Mouse (Mus musculus): ENCODE results near the gene Treml2. TPM values are rescaled to one million over a fixed set of nuclear protein-coding genes. Genes with fewer than 3 reads are reported as not detected.

The Treml2 gene
- polyA plus RNA-seq, 2 experiments, result 0.79 TPM; not detected in 1

DNA sequence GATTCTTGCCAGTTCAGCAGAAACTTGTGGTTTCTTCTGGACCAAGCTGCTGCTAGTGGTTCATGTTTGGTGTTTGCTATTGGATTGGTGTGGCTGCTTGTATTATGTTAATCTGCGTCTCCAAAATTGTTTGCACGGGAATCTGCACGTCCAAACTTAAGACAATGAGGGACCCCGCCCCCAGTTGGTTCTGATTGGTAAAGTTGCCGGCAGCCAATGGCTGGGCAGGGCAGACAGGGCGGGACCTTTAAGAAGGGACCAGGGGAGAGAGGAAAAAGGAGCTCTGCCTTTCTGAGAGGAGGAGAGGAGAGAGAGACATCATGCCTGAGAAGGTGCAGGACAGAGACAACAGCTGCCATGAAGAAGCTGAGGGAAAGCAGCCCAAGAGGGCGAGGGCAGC, 23.6 kb upstream of the Treml2 start:
- 62% methylated on average over 7 of the region's 7 CpGs for WGBS
- no peak overlapping the region for H3K27ac ChIP-seq (replicated peaks; ENCODE audit: low read depth, low read length)
- no peak overlapping the region for H3K9ac ChIP-seq (ENCODE audit: low read depth, low read length, severe bottlenecking)
- no peak overlapping the region for H3K4me2 ChIP-seq (replicated peaks; ENCODE audit: low read depth, low read length, severe bottlenecking)
- no peaks in the 10 kb centered on the region for H3K36me3 ChIP-seq (ENCODE audit: control insufficient read depth, insufficient read depth, low read length)
- no peak for TF ChIP-seq POLR2A (IDR thresholded peaks at IDR 0.05; ENCODE audit: borderline replicate concordance, extremely low read depth, insufficient read depth, insufficient read length)
- no peak for DNase-seq (ENCODE audit: low spot score)
- H3K4me3 ChIP-seq (replicated peaks; ENCODE audit: low read length), result no peak overlapping the region
- no peak for ATAC-seq (ENCODE audit: low FRiP score, low read depth)
- H3K4me1 ChIP-seq (ENCODE audit: control insufficient read depth, insufficient read depth, low read length), result peaks cover 3% of the 10 kb centered on the region; the same call in 1 of the 2 replicates
- H3K27me3 ChIP-seq (ENCODE audit: control insufficient read depth, insufficient read depth, low read length), result no peaks in the 10 kb centered on the region
- H3K9me3 ChIP-seq (ENCODE audit: control insufficient read depth, low read length), result no peaks in the 10 kb centered on the region

DNA sequence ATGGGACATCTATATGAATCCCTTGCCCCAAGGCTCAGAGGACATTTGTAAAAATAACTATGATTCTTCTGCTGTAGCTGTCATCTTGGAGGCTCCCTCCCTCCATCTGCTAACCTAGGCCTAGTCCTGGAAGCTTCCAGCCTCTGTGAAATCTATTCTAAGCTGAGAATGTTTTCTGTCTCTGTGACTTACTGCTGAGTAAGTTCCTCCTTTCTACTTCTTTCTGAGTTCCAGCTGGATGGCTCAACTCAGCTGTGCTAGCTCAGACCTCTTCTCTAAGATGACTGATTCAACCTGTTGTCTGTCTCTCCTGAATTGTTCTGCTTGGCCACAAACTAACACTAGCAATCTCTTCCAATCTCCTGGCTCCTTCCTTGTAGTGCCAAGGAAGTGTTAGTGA, 20.9 kb upstream of the Treml2 start:
- H3K4me2 ChIP-seq (replicated peaks; ENCODE audit: low read depth, low read length, severe bottlenecking), result no peak overlapping the region
- DNase-seq (ENCODE audit: low spot score) (no peak), ATAC-seq (ENCODE audit: low FRiP score, low read depth) (no peak)
- H3K27ac ChIP-seq (replicated peaks; ENCODE audit: low read depth, low read length), result no peak overlapping the region
- H3K4me1 ChIP-seq (ENCODE audit: control insufficient read depth, insufficient read depth, low read length), result peaks cover 9% of the 10 kb centered on the region
- no peaks in the 10 kb centered on the region for H3K27me3 ChIP-seq (ENCODE audit: control insufficient read depth, insufficient read depth, low read length)
- no peaks in the 10 kb centered on the region for H3K36me3 ChIP-seq (ENCODE audit: control insufficient read depth, insufficient read depth, low read length)
- no peaks in the 10 kb centered on the region for H3K9me3 ChIP-seq (ENCODE audit: control insufficient read depth, low read length)
- no peak for TF ChIP-seq POLR2A (IDR thresholded peaks at IDR 0.05; ENCODE audit: borderline replicate concordance, extremely low read depth, insufficient read depth, insufficient read length)
- H3K9ac ChIP-seq (ENCODE audit: low read depth, low read length, severe bottlenecking), result no peak overlapping the region
- H3K4me3 ChIP-seq (replicated peaks; ENCODE audit: low read length), result no peak overlapping the region

DNA sequence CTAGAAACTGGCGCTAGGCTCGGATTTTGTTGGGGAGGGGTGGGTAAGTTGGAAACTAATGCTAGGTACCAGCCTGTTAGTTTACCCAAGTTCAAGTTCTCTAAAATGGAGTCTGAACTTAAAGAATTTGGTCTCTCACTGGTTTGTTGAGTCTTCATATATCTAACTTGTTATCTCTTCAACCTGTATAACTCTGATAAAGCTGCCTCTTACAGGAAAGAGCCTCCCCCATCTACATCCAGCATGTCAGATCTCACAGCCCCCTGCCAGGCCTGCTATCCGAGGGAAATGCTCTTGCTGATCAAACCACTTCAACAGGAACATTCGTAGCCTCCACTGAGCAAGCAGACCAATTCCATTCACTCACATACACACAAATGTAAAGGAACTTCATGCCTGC, 20.3 kb upstream of the Treml2 start:
- no peak for TF ChIP-seq POLR2A (IDR thresholded peaks at IDR 0.05; ENCODE audit: borderline replicate concordance, extremely low read depth, insufficient read depth, insufficient read length)
- no peaks in the 10 kb centered on the region for H3K27me3 ChIP-seq (ENCODE audit: control insufficient read depth, insufficient read depth, low read length)
- peaks cover 9% of the 10 kb centered on the region for H3K4me1 ChIP-seq (ENCODE audit: control insufficient read depth, insufficient read depth, low read length)
- DNase-seq (ENCODE audit: low spot score) (no peak), ATAC-seq (ENCODE audit: low FRiP score, low read depth) (no peak)
- H3K4me2 ChIP-seq (replicated peaks; ENCODE audit: low read depth, low read length, severe bottlenecking), result no peak overlapping the region
- H3K9me3 ChIP-seq (ENCODE audit: control insufficient read depth, low read length), result no peaks in the 10 kb centered on the region
- no peak overlapping the region for H3K9ac ChIP-seq (ENCODE audit: low read depth, low read length, severe bottlenecking)
- no peak overlapping the region for H3K27ac ChIP-seq (replicated peaks; ENCODE audit: low read depth, low read length)
- no peak overlapping the region for H3K4me3 ChIP-seq (replicated peaks; ENCODE audit: low read length)
- H3K36me3 ChIP-seq (ENCODE audit: control insufficient read depth, insufficient read depth, low read length), result no peaks in the 10 kb centered on the region
- whole genome bisulfite sequencing, result 75% methylated on average over 4 of the region's 4 CpGs

DNA sequence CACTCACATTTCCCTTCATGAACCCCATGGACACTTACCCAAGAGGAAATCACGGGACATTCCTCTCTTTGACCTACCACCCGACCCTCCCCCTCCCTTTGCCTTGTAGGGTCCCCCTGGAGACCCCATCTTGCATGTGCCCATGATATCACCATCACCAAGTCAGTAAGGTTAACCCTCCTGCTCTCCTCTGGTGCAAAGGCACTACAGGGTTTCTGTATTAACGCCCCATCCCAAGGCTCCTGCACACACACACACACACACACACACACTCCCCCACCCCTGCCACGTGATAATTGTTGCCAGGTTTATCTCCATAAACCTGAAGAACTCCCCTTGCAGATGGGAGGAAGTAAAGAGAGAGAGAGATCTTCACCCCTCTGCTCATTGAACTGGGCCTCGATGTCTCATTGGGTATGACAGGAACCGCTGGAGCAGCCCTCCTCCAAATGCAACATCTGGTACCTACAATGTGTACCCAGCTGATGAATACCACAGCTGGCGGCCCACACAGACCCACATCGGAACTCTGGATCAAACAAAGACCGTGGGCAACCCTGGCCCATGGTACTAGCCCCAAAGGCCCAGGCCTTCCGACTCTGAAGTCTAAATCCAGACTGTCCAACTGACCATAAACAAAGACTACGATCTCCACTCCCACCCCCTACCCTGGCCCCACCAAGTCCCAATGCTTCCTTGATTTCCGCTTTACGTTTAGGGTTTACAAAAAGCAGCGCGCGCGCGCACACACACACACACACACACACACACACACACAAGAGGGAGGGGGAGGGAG, 18.2 kb upstream of the Treml2 start:
- no peaks in the 10 kb centered on the region for H3K36me3 ChIP-seq (ENCODE audit: control insufficient read depth, insufficient read depth, low read length)
- H3K9me3 ChIP-seq (ENCODE audit: control insufficient read depth, low read length), result no peaks in the 10 kb centered on the region
- ATAC-seq (ENCODE audit: low FRiP score, low read depth) (peak; percentile 63), DNase-seq (ENCODE audit: low spot score) (peak; percentile 21)
- H3K4me3 ChIP-seq (replicated peaks; ENCODE audit: low read length), result peak overlapping the region; percentile 31
- peaks cover 9% of the 10 kb centered on the region for H3K4me1 ChIP-seq (ENCODE audit: control insufficient read depth, insufficient read depth, low read length)
- H3K27me3 ChIP-seq (ENCODE audit: control insufficient read depth, insufficient read depth, low read length), result no peaks in the 10 kb centered on the region
- peak overlapping the region; percentile 39; the same call in 1 of the 2 replicates for H3K27ac ChIP-seq (replicated peaks; ENCODE audit: low read depth, low read length)
- TF ChIP-seq POLR2A (IDR thresholded peaks at IDR 0.05; ENCODE audit: borderline replicate concordance, extremely low read depth, insufficient read depth, insufficient read length), result no peak
- 25% methylated on average over 18 of the region's 18 CpGs for WGBS
- peak overlapping the region; percentile 45 for H3K9ac ChIP-seq (ENCODE audit: low read depth, low read length, severe bottlenecking)
- H3K4me2 ChIP-seq (replicated peaks; ENCODE audit: low read depth, low read length, severe bottlenecking), result peak overlapping the region; percentile 43

DNA sequence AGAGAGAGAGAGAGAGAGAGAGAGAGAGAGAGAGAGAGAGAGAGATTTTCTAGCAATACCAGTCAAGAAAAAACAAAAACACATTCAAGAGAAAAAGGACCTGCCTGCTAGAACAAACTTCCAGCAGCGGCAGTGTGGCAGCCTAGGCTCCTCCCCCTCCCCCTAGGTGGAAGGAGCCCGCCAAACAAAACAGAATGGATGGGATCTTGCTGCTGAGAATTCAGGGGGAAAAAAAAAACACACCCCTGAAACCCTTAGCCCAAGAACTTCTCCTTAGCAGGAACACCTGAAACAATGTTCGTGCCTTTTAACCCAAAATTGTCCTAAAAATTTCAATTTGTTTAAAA, 17.6 kb upstream of the Treml2 start:
- ATAC-seq (ENCODE audit: low FRiP score, low read depth) (peak; percentile 57; the same call in 1 of the 2 replicates), DNase-seq (ENCODE audit: low spot score) (peak; percentile 69)
- no peaks in the 10 kb centered on the region for H3K36me3 ChIP-seq (ENCODE audit: control insufficient read depth, insufficient read depth, low read length)
- peak overlapping the region; percentile 45 for H3K9ac ChIP-seq (ENCODE audit: low read depth, low read length, severe bottlenecking)
- H3K4me2 ChIP-seq (replicated peaks; ENCODE audit: low read depth, low read length, severe bottlenecking), result peak overlapping the region; percentile 43
- 3% methylated on average over 3 of the region's 3 CpGs for WGBS
- H3K9me3 ChIP-seq (ENCODE audit: control insufficient read depth, low read length), result no peaks in the 10 kb centered on the region
- no peaks in the 10 kb centered on the region for H3K27me3 ChIP-seq (ENCODE audit: control insufficient read depth, insufficient read depth, low read length)
- peak overlapping the region; percentile 31 for H3K4me3 ChIP-seq (replicated peaks; ENCODE audit: low read length)
- peaks cover 9% of the 10 kb centered on the region for H3K4me1 ChIP-seq (ENCODE audit: control insufficient read depth, insufficient read depth, low read length)
- no peak for TF ChIP-seq POLR2A (IDR thresholded peaks at IDR 0.05; ENCODE audit: borderline replicate concordance, extremely low read depth, insufficient read depth, insufficient read length)
- H3K27ac ChIP-seq (replicated peaks; ENCODE audit: low read depth, low read length), result peak overlapping the region; percentile 39; the same call in 1 of the 2 replicates

All from limb, embryonic 14.5 days (tissue).